Mouse (Mus musculus) G1E (cell line): ENCODE results near the gene Ica1l. TPM values are rescaled to one million over a fixed set of nuclear protein-coding genes. Genes with fewer than 3 reads are reported as not detected.

Experiments used
- ATAC-seq: 2 replicates; pipeline ENCODE4 v1.8.0; 2016; ENCODE audit warnings: mild to moderate bottlenecking; ENCODE audit not compliant: insufficient number of reproducible peaks, poor library complexity, low FRiP score, severe bottlenecking; ENCODE audit errors: extremely low read depth
- DNase-seq: peaks from one replicate; pipeline ENCODE4 v3.0.0; 2012; ENCODE audit warnings: low spot score
- H3K27me3 ChIP-seq: 2 replicates; pipeline ENCODE4 v1.6.1; 2012; ENCODE audit warnings: mild to moderate bottlenecking, low read length, inconsistent platforms; ENCODE audit not compliant: insufficient read depth
- H3K36me3 ChIP-seq: replicated peaks from 2 replicates; pipeline ENCODE3; 2012; ENCODE audit warnings: mild to moderate bottlenecking, inconsistent platforms
- H3K4me1 ChIP-seq: 2 replicates; pipeline ENCODE4 v1.6.1; 2012; ENCODE audit warnings: low read depth, low read length, inconsistent platforms, mixed read lengths; ENCODE audit not compliant: insufficient read depth
- H3K4me3 ChIP-seq: 2 replicates; pipeline ENCODE4 v1.5.1; 2012; ENCODE audit warnings: low read depth, mild to moderate bottlenecking, inconsistent platforms, low read length, moderate library complexity, mixed read lengths
- H3K9me3 ChIP-seq: replicated peaks from 2 replicates; pipeline ENCODE4 v1.6.1; 2012; ENCODE audit warnings: inconsistent platforms
- CTCF ChIP-seq: IDR thresholded peaks from 2 replicates; pipeline ENCODE4 v1.5.1; 2012; ENCODE audit warnings: low read depth, low read length, inconsistent platforms, mixed read lengths
- GATA1 ChIP-seq: IDR thresholded peaks from 2 replicates; pipeline ENCODE4 v1.6.1; 2012; ENCODE audit warnings: borderline replicate concordance, low read length, inconsistent platforms, mixed read lengths
- GATA2 ChIP-seq: IDR thresholded peaks from 2 replicates; pipeline ENCODE4 v1.6.1; 2012; ENCODE audit warnings: low read depth, low read length, inconsistent platforms, borderline replicate concordance
- POLR2AphosphoS5 ChIP-seq: IDR thresholded peaks from 2 replicates; pipeline ENCODE4 v1.6.1; 2012; ENCODE audit warnings: low read depth, low read length, inconsistent platforms; ENCODE audit not compliant: insufficient replicate concordance
- TAL1 ChIP-seq: conservative IDR thresholded peaks from 2 replicates; pipeline ENCODE4 v1.6.1; 2012; ENCODE audit warnings: low read depth, low read length, inconsistent platforms, mixed read lengths
- polyA plus RNA-seq: library from polyadenylated mRNA; stranded (reverse); fragments of >175 nt; gene quantifications from 2 replicates; pipeline ENCODE4 v1.2.3, GENCODE M21; 2012
- total RNA-seq, 2 experiments: library from RNA; stranded (forward) in 1 of 2; stranded (reverse) in 1 of 2; fragments of 200-1000 nt in 1 of 2; fragments of >200 nt in 1 of 2; fragmentation: Nextera tagmentation in 1 of 2; gene quantifications; 2 replicates each; pipeline ENCODE4 v1.2.3; 2014 to 2017

Ica1l gene
- total and polyA plus RNA-seq, 3 experiments = 2.2 to 9.6 (median 9.0) TPM

DNA sequence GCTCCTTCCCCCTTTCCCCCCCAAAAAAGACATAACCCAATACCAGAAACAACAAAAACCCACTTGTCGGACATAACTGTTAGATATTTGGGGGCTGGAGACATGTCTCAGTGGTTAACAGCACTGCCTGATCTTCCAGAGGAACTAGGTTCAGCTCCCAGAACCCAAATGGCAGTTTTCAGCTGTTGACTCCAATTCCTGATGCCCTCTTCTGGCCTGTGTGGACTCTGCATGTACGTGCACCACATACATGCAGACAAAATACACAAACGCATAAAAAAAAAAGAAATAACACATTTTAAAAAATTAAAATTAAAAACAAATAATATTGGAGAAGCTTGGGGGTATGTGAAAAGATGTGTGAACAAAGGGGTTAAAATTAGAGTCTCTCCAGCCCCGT, 75.7 kb downstream of the Ica1l start:
- ATAC-seq (no peak), DNase-seq (no peak)
- H3K4me1 ChIP-seq = no peaks in the 10 kb centered on the region
- H3K36me3 ChIP-seq = peaks cover 88% of the 10 kb centered on the region
- H3K9me3 ChIP-seq = no peaks in the 10 kb centered on the region
- H3K27me3 ChIP-seq = no peaks in the 10 kb centered on the region
- no peak overlapping the region for H3K4me3 ChIP-seq
- TF ChIP-seq TAL1 = no peak
- TF ChIP-seq CTCF = 0 out of 2 replicates have a peak, but pooled peaks have one; percentile 11

DNA sequence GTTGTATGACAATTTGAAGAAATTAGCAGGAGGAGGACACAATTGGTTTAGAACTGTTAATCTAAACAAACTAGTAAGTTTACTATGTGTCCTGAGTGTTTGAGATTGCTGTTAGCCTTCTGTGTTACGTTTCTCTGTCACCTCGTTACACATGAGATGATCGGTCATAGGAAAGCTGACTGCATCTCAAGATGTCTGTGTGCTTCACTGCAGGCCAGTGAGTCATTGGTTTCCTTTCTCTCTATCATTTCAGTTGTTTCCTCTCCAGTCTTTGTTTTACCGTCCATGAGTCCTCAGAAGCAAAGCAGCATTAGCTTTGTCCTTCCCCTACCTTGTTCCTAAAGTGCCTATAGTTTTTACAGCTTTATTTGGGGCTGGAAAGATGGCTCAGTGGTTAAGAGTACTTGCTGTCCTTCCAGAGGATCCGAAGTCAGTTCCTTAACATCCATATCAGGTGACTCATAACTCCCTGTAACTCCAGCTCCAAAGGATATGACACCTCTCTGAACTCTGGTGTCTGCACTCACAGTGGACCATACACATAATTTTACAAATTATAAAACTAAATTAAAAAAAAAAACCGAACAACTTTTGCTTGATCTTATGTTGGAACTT, 76.7 kb downstream of the Ica1l start:
- Histone ChIP-seq H3K9me3 (no peaks in the 10 kb centered on the region), H3K4me3 (no peak overlapping the region), H3K27me3 (no peaks in the 10 kb centered on the region), H3K4me1 (no peaks in the 10 kb centered on the region), H3K36me3 (peaks cover 86% of the 10 kb centered on the region)
- ATAC-seq (no peak), DNase-seq (no peak)
- TF ChIP-seq POLR2AphosphoS5 (no peak), TAL1 (no peak), CTCF (no peak), GATA2 (no peak), GATA1 (no peak)

DNA sequence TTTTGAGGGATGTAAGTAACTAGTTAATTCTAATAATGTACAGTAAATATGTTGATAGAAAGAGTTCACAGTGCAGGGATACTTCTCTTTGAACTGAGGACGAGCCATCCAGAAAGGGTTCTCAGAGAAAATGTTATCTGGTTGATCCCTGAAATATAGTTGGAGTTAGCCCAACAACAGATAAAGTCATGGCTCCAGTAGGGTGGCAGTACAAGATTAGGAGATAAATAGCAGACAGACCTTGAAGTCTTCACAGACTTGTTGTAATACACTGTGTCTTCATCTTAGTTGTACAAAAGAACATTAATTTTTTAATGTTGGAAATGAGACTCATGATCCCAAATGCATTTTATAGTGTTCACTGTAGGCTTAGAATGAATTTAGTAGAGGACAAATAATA, 83.0 kb downstream of the Ica1l start:
- peaks cover 74% of the 10 kb centered on the region for H3K36me3 ChIP-seq
- DNase-seq (no peak), ATAC-seq (no peak)
- H3K27me3 ChIP-seq = no peaks in the 10 kb centered on the region
- H3K4me1 ChIP-seq = peaks cover 5% of the 10 kb centered on the region
- H3K4me3 ChIP-seq = no peak overlapping the region
- H3K9me3 ChIP-seq = no peaks in the 10 kb centered on the region
- TF ChIP-seq CTCF (no peak), GATA1 (no peak), GATA2 (no peak), TAL1 (no peak), POLR2AphosphoS5 (no peak)

DNA sequence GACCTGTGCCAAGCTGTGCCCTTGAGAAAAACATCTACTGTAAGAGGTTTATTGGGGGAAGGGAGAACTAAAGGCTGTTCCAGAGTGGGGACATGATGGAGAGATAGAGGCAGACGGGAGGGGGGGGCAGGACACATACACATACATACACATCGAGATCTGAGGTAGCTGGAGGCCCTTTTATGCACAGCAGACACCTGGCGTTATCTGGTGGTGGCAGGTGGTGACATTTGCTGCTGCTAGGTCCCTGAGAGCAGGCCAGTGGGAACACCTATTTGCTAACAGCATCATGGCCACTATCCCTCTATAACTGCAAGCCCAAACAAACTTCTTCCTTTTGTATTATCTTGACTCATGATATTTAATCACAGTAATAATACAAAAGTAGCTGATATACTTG, 85.8 kb downstream of the Ica1l start:
- H3K4me3 ChIP-seq = no peak overlapping the region
- H3K27me3 ChIP-seq = no peaks in the 10 kb centered on the region
- H3K4me1 ChIP-seq = peaks cover 9% of the 10 kb centered on the region
- H3K9me3 ChIP-seq = no peaks in the 10 kb centered on the region
- DNase-seq (no peak), ATAC-seq (no peak)
- peaks cover 64% of the 10 kb centered on the region for H3K36me3 ChIP-seq
- no peak for TF ChIP-seq GATA1
- TF ChIP-seq GATA2 = no peak
- TF ChIP-seq POLR2AphosphoS5 = no peak
- TF ChIP-seq CTCF = no peak
- no peak for TF ChIP-seq TAL1

DNA sequence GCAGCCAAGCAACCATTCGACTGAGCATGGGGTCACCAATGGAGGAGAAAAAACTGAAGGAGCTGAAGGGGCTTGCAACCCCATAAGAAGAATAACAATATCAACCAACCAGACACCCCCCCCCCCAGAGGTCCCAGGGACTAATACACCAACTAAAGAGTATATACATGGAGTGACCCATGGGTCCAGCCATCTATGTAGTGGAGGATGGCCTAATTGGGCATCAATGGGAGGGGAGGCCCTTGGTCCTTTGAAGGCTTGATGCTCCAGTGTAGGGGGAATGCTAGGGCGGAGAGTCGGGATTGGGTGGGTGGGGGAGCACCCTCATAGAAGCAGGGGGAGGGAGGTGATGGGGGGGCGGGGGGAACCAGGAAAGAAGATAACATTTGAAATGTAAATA, 95.5 kb downstream of the Ica1l start:
- Histone ChIP-seq H3K36me3 (peaks cover 47% of the 10 kb centered on the region), H3K4me3 (no peak overlapping the region), H3K9me3 (no peaks in the 10 kb centered on the region), H3K4me1 (peaks cover 34% of the 10 kb centered on the region), H3K27me3 (no peaks in the 10 kb centered on the region)
- DNase-seq (no peak), ATAC-seq (no peak)
- TF ChIP-seq TAL1 (no peak), GATA1 (no peak), CTCF (no peak), POLR2AphosphoS5 (no peak), GATA2 (no peak)

DNA sequence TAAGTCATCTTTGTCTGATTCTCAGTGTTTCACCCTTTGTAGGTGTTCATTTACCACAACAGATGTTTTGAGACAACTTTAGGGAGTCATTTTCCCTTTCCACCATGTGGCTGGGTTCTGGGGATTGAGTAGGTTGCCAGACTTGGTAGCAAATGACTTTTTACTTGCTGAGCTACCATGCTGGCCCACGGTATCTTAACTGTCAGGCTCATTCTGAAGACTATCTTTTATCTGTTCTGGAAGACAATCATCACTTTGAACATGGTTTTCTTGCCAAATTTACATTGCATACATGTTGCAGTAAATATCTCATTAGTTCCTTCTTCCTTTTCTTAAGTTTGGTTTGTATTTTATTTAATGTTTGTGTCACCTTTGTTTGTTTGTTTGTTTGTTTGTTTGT, 97.0 kb downstream of the Ica1l start:
- H3K27me3 ChIP-seq = no peaks in the 10 kb centered on the region
- peaks cover 49% of the 10 kb centered on the region for H3K4me1 ChIP-seq
- H3K9me3 ChIP-seq = no peaks in the 10 kb centered on the region
- no peak for TF ChIP-seq POLR2AphosphoS5
- ATAC-seq (no peak), DNase-seq (no peak)
- peaks cover 39% of the 10 kb centered on the region for H3K36me3 ChIP-seq
- H3K4me3 ChIP-seq = no peak overlapping the region

DNA sequence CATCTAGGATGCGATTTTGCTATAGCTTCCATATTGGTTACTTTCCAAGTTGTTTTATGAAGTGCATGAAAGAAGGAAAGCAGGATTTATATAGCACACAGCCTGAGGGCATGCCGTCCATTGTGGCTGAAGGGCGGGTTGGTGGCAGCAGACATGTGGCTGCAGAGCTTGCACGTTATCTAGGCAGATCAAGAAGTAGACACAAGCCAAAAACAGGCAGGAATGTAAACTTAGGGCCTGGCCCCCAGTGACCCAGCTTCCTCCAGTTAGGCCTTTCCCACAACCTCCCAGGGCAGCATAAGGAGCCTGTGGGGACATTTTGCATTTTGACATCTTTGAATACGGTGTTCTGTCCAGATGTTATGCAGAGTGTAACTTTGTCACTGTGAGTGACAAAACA, 99.2 kb downstream of the Ica1l start:
- TF ChIP-seq CTCF (no peak), GATA1 (no peak), GATA2 (no peak), POLR2AphosphoS5 (no peak), TAL1 (no peak)

More for the DNA sequence above, 99.2 kb downstream of the Ica1l start:
- Histone ChIP-seq H3K27me3 (no peaks in the 10 kb centered on the region), H3K4me1 (peaks cover 63% of the 10 kb centered on the region), H3K9me3 (no peaks in the 10 kb centered on the region), H3K36me3 (peaks cover 28% of the 10 kb centered on the region), H3K4me3 (no peak overlapping the region)
- DNase-seq = no peak
- no peak; the same call in 1 of the 2 replicates for ATAC-seq
